Mouse (Mus musculus) cerebellum, postnatal 14 days (tissue): Measurements from ENCODE around the gene Disp1.

Source experiments
- DNase-seq, 2 experiments: peaks; one replicate each; pipeline ENCODE4 v3.0.0; 2021; ENCODE audit warnings: mixed read lengths in 2 of 2

The Disp1 gene

DNA sequence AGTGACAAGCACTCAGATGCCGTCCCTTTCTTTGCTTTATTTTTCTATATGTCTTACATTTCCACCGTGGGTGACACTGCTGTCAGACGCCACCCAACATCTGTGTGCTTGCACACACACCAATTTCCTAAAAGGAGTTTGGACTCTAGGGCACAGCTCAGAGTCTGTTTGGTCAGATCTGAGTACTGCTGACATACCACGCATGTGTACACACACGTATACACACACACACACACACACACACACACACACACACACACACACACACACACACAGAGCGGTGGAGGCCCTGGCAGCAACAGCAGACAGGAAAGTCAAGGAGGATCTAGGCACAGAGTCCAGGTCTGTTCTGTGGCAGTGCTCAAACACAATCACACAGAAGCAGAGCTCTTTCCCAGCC is 61.1 kb downstream of the Disp1 start:
- DNase-seq = no peak

DNA sequence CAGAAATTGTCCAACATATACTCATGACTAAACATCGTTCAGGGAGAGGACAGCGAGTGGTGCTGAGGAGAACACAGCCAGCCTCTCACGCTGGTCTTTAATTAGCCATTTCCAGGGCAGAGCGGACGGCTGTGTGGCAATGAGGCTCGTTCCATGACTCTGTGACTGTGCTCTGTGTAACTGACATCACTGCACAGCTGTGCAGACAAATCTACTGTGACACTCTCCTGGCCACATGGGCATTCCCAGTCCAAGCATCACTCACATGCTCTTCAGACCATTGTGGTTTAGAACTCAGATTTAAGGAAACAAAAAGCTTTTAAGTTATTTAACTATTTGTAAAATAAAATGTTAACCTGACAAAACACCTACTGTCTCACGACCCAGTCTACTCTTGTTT is 62.1 kb downstream of the Disp1 start:
- no peak for DNase-seq

DNA sequence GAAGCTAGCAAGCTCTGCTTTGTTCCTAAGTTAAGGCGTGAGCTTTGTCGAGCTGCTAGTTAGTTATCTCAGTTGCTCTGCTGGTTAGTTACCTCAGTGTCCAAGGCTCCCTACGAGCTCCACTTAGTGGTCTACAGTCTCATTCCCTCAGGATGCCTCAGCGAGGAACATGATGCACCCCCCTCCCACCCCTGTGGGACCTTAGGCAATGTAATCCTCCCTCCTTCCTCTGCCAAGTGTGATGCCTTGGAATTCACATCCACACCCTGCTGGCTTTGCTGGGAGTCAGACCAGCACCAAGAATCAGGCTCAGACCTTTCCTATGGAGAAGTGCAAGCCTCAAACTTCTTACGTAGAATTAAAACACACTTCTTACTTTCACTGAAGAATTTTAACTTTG is 65.7 kb downstream of the Disp1 start:
- DNase-seq = no peak

DNA sequence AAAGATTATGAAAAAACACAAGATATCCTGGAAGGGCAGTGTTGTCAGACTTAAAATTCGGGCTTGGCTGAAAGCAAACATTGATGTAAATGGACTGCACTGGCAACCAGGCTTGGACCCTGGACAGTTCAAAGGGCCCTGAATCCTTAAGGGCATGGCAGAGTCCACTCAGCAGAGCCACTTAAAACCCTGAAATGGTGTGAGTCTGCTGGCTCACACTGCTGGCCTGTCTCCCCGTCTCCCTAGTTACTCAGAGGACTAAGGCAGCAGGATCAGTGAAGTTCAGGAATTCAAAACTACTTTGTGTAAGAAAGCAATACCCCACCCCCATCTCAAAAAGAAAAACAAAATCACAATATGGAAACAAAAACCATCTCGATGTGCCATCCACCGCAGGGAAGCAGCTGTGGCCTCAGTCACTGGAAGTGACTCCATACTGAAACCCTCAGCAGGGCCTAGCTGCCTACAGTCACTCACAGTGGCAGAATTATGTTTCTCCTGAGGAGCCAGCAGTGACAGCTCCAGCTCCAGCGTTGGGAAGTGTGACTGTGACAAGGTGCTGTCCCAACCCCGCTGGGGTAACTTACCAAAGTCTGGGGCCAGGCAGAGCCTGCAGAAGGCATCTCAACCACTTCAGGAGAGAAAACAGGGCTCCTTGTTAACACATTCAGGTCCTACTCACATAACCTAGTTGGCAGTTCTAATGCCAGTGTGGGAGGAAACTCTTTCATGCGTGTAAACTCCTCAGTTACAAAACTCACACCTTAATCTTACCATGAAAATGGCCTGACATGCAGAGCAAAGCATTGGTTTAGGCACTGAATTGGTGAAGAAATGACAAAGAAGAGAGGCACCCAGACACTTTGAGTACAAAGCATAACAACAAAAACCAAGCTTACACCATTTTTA is 66.8 kb downstream of the Disp1 start:
- no peak for DNase-seq

DNA sequence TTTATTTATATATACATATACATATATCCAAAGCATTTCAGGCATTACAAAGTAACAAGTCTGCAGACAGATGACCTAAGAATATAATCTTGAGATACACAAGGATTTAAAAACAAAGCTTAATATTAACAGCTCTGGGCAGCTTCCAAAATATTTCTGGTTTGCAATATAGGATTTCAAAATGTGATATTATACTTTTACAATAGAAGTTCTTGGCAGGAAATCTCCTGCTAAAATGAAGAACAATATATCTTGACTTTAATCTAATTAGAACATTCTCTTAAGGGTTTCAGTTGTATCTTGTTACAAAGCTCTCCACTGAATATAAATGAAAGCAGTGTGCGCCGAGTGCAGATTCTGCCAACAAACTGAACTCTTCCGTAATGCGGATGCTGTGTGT is 68.0 kb downstream of the Disp1 start:
- DNase-seq = no peak

DNA sequence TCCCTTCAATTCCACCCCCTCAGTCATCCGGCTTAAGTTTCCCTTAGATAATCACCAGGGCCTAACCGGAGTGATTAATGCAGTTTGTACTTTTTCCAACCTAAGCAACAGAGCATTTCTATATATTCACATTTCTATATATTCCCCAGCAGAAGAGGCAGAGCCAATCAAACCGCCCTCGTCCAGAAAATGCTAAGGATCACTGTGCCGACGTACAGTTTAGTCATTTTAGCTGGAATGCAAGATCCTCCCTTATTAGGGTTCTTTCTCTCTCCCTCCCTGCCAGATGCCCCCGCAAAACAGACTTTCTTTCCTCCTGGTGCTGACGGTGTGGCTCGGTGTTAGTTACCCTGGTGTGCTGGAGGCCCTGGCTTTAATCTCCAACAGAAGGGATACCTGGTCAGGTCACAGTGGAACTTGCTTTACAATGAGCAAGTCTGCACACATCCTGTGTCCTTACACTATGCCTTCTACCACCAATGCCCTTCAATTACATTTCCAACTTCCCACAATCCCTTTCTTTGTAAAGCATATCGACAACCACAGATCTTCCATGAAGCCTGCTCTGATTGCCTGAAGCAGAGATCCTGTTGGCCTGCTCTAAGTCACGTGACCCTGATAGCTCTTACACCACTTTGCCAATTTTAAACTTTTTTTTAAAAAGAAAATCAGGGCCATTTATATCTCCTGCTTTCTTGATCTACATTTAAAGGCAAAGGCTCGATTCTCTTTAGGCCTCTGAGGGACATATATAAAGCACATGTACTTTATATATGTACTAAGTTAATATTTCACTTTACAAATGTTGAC is 69.6 kb downstream of the Disp1 start:
- DNase-seq = no peak

DNA sequence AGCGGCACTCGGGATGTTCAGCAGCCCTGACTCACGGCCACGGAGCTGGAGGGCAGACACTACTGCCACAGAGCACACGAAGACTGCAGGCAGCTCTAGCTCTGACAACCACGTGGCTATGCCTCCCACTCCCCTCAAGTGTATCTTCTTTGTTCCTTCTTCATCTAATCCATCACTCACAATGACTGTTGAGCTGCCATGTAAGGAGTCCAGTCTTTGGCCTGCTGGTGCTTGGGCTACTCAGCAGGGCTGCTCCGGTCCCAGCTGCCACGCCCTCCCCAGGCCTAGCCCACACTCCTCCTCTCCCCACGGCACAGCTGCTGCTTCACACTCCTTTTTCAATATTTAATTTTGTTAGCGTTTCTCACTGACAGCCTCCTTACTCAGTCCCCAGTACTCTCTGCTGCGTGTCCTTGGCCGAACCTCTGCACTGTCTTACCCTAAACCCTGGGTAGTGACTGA is 70.9 kb downstream of the Disp1 start:
- no peak for DNase-seq

DNA sequence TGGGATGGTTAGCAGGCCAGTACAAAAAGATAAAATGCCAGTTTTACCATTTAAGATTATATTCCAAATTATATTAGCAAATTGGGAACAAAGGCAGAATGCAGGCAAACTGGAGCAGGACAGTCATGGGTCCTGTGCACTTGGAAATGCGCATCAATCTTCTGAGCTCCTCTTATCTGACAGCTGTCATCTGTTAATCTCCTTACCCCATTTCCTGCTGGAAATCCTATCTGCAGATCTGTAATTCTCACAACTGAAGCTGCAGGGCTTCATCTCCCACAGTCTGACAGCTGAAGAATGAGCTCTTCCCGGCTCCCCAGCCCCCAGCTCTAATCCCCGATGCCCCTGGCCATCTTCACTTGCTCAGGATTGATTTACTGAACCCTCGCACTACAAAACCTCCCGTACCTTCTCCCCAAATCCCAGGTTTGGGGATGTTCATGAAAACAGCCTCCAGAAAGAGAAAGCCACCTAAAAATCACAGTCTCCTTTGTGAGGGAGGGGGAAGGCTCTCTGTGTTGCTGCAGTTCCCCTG is 71.7 kb downstream of the Disp1 start:
- no peak for DNase-seq

DNA sequence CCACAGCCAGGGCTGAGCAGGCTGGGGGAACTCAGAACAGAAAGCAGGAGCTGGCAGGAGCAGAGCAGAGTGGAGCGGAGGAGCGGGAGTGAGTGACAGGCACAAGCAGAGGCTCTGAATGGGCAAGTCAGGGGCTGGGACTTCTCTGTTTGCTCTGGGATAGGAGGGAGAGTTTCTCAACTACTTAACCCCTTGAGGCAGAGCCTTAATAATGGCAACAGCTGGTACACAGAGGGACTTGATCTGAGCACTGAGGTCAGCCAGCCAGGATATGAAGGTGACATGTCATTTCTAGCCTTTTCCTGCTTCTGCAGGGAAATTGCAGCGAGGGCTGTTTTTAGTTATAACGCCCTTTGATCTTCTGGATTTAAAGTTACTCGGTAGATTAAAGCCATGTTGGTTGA is 73.9 kb downstream of the Disp1 start:
- peak in 1 of 2 experiments; percentile 19 for DNase-seq

DNA sequence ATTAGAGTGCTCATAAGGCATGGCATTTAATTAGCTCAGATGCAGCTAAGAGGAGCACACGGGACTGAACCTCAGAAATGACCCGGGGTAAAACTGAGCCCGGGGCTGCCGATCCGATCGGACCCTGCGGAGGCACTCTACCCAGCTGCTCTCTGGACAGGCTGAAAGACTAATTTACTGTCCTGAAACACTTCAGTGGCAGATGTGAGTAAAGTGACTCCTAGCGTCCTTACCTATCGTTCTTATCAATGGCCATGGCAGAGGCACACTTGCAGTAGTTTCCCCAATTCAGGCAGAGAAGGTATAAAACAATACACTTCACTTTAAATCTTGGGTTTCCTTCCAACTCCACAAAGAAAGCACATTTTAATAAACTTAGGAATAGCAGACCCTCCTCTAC is 74.5 kb downstream of the Disp1 start:
- DNase-seq = no peak

DNA sequence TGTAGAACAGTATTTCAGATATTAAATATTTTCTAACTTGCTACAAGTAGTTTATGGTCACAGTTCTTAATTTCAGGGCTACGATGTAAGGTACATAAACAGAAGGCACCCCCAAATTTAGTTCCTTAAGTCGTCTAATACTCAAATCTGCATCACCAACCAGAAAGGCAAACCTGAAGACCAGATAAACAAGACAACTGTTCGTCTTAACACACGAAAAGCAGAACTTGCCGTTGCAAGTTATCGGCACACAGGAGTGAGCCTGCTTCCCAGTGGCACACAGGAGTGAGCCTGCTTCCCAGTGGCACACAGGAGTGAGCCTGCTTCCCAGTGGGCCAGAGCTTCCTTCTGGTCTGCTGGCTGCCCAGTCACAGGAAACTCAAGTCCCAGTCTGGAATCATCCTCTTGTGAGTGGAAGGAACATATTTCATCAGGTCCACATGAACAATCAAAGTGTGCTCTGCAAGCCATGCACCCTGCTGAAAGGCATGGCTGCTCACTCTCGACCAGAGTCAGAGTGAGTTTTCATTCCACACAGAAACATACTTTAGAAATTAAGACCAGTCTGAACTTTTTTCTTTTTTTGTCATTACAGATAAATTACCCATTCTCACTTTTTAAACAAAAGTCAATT is 75.1 kb downstream of the Disp1 start:
- no peak for DNase-seq

DNA sequence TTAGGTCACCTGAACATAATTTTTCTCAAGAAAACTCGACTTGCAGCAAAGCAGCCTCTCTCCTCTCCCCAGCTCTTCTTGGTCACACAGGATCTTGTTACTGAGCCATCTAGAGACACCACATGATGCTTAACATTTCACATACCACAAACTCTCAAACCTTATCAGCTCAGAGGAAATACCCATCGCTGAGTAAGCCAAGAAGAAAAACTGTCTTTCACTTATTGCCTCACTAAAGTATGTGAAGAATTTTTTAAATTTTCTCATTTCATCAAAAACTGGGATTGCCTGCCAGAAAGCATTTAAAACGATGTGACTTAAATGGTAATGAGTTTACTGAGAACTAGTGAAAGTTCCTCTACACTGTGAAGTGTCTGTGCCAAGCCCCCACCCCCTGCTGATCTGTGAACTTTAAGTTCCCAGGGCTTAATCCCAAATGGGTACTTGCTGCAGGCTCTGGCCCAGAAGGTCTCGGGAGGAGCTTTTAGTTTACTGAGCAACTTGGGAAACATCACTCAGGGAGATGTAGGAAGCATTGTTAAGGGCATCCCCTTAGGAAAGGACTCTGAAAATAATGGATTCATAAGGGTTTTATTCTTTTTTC is 76.6 kb downstream of the Disp1 start:
- DNase-seq = no peak

DNA sequence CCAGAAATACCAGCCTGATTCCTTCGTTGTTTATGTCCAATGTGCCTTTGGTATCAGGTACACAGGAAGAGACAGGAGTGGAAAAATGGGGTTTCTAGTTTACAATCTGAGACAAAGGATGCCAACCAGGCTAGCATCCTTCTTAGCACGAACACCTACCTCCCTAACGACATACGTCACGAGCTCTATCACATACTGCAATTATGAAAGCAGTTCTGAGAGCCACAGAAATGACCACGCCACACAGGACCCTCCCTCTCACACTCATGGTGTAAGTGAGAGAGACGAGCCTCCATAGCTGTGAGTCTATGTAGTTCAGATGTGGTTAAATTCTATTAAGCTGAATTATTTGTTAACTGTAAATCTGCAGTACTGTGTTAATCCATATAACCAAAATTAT is 78.1 kb downstream of the Disp1 start:
- no peak for DNase-seq

DNA sequence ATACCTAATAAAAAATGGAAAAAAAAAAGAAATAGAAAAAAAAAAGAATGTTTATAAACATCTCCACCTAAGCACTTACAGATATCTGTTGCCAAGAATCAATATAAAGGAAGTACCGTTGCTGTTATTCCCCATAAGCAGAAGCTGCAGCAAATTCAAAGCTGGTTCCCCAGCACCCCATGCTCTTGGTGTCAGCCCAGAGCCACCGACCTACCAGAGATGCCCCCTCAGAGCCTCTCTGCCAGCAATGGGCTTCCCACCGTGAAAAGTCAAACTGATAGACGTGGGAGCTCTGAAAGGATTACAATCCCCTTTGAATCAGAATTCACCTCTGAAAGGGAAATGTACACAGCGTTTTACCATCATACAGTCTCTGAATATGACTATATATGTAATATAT is 78.8 kb downstream of the Disp1 start:
- DNase-seq = no peak

DNA sequence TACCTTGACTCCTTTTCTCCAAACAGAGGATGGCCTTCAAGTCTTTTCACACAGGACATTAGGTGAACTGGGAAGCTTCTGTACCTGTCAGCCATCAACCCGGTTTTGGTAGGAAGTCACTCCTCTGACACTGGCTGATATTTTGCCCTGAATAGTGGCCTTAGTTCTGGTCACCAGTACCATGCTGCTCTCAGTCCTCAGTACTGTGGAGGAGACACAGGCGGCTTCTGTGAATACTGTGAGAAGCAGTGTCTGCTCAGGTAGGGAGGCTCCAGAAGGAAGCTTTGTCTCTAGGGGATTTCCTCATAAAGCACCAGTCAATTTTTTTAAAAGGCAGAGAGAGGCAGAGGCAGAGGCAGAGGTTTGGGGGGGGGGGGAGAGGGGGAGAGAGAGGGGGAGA is 80.0 kb downstream of the Disp1 start:
- no peak for DNase-seq

DNA sequence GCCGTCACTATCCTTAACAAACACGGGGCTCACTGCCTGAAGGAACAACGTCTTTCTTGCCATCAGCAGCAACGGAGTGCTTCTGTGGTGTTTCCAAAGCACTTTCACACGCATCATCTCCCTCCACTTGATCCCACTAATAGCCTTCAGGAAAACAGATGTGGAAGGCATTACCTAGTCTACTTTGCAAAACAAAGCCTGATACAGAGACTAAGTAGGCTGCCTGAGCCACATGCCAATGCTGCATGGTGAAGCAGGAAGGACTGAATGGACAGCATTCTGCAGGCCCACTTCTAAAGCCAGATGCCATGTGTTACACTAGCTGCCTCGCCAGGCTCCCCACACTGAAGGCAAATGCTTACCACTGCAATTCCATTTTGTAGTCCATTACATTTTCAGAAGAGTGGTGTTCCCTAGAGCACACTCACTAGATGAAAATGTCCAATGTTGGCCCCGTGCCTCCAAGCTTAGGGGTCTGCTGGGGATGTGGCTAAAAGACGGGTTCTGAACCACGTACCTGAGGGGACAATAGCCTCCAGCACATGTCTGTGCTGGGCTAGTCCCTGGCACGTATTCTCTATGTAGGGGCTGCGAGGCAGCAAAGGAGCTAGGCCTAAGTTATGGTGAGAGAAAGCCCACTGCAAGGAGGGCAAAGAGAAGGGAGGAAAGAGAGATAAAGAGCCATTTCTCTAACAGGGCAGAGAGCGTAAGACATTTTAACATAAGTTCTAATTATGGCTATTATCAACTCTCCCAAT is 80.6 kb downstream of the Disp1 start:
- DNase-seq = no peak

DNA sequence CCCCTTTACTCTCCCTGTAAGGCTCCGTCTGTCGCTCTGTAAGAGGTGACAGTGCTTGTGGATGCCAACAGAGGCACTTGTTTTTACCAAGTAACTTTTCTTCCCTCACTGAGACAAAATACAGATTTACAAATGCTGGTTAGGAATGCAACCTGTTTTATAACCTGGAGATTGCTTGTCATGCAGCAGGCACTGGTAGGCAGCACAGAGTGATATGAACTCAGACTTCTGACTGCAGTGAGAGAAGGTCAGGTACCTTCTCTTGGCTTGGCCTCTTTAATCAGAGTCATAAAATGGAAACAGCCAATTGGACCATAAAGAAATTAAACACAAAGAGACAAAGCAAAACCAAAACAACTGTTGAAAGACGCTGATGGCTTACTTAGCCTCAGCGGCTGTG is 83.2 kb downstream of the Disp1 start:
- no peak for DNase-seq

DNA sequence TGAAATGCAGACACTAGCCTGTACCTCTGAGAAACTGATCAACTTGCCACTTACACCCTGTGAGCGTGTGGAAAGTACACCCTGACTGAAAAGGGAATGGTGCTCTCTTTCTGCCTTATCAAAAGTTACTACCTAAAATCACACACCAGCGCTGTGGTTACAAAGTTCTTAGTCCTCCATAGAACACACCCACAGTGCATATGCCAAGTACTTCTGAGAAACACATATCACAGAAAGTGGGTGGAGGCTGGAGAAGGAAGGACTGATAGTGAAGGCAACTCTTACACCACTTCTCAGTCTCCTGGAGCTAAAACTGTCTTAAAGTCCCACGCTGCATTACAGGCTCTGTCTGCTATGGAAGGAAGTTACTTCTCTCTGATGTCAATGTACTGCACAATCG is 86.9 kb downstream of the Disp1 start:
- DNase-seq = no peak

DNA sequence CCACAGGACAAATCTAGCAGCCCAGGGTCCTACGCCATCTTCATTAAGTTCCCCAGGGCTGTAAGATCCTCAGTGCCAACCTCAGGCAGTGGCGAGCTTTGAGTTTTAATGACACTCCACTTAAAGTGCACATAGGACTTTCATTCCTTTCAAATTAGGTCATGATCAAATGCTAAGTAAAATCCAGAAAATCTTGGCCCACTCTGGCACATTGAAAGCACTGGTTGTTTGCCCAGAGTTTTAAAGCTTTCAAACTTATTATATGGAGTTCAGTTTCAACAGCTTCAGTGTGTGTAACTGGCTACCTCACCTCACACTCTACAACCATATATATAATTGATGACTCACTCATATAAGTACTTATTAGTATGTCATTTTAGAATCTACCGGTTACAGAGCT is 87.9 kb downstream of the Disp1 start:
- no peak for DNase-seq

DNA sequence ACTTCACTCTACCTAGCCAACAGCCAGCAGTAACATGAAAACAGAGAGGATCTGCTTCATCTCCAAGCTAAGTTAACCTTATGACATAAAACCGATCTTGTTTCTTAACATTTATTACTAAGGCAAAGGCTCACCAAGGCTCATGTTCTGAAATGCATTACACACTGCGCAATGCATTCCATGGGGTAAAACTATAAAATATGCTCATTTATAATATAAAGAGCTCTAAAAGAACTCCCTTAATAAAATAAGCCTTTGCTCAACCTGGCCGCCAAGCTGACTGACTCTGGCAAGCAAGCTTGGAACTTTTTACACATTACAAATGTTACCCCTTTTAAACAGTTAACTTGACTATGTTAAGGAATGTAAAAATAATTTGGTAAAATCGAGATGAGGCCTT is 94.1 kb downstream of the Disp1 start:
- DNase-seq = no peak

DNA sequence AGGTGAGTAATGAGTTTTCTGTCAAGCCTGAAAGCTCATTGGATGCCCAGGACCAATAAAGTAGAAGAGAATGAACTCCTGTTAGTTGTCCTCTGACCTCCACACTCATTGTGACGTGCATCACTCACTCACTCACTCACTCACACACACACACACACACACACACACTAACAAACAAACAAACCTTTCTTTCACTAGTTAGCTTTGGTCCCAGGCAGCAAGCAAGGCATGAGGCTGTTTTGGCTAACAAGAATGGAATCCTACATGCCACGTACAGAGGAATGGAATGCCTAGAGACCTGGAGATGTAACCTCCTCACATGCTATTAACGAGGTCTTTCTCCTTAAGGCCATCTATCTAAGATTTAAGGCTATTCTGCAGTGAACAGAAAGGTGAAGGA is 97.6 kb downstream of the Disp1 start:
- no peak for DNase-seq

DNA sequence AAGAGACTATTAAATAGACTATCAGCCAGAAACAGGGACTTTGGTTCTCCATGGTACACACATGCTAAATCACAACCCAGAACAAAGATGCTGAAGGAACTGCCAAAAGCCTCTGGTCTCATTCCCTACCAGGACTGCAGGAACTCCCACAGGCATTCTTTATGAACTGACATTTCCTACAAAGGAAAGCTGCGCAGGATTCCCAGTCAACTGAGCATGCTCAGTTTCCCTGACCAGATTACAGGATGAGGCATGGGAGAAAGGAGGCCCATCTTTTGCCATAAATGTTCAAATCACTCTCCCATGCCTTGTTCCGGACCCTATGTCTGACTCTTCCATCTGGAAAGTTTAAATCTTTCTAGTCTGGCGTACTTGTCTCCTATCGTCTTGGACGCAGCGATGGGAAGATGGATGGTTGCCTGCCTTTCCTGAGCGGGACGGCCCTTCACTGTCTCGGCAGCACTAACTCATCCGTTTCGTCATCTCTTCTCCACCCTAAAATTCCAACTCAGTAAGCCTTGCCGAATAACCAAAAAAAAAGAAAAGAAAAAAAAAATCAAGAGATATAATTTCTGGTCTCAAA is 100.9 kb downstream of the Disp1 start:
- DNase-seq = no peak
